Mouse (Mus musculus) limb, embryonic 15.5 days (tissue): ENCODE results near the gene Pde6g. TPM values are rescaled to one million over a fixed set of nuclear protein-coding genes. Genes with fewer than 3 reads are reported as not detected.

ENCODE experiments used
- ATAC-seq: fragments of 200-750 bp; cut with Nextera tagmentation; 2 replicates; pipeline ENCODE4 v1.8.0; 2017; ENCODE audit warnings: low read depth, moderate TSS enrichment; ENCODE audit not compliant: insufficient number of reproducible peaks, low FRiP score, low TSS enrichment
- H3K27ac ChIP-seq: fragments of 300-500 bp; sonication (generic); 2 replicates; pipeline ENCODE4 v1.5.1; 2015; ENCODE audit warnings: moderate library complexity, mild to moderate bottlenecking, inconsistent platforms
- H3K27me3 ChIP-seq: fragments of 300-500 bp; sonication (generic); 2 replicates; pipeline ENCODE4 v1.6.1; 2015; ENCODE audit warnings: inconsistent platforms
- H3K36me3 ChIP-seq: fragments of 300-500 bp; sonication (generic); 2 replicates; pipeline ENCODE4 v1.6.1; 2015; ENCODE audit warnings: inconsistent platforms
- H3K4me1 ChIP-seq: fragments of 300-500 bp; sonication (generic); 2 replicates; pipeline ENCODE4 v1.6.1; 2015; ENCODE audit warnings: inconsistent platforms
- H3K4me2 ChIP-seq: fragments of 300-500 bp; sonication (generic); 2 replicates; pipeline ENCODE4 v1.6.1; 2015; ENCODE audit warnings: mild to moderate bottlenecking, inconsistent platforms
- H3K4me3 ChIP-seq: fragments of 300-500 bp; sonication (generic); 2 replicates; pipeline ENCODE4 v1.5.1; 2015; ENCODE audit warnings: mild to moderate bottlenecking, inconsistent platforms
- H3K9ac ChIP-seq: fragments of 300-500 bp; sonication (generic); 2 replicates; pipeline ENCODE4 v1.6.1; 2015; ENCODE audit warnings: inconsistent platforms
- H3K9me3 ChIP-seq: fragments of 300-500 bp; sonication (generic); 2 replicates; pipeline ENCODE4 v1.6.1; 2016; ENCODE audit warnings: inconsistent platforms
- WGBS: fragments of 180-500 bp; shearing (Covaris S2); methylation state at CpG from one replicate; pipeline ENCODE4 v1.1.7; 2015; 5-methylcytosine and 5-hydroxymethylcytosine counted together
- polyA plus RNA-seq: library from polyadenylated mRNA; unstranded; fragments of >200 nt; fragmentation: Nextera tagmentation; extraction: Ambion mirVana; gene quantifications from 2 replicates; pipeline ENCODE4 v1.2.1, GENCODE M21; 2015

The Pde6g gene
- polyA plus RNA-seq, 1 experiment from 2014 or later = 0.17 TPM

DNA sequence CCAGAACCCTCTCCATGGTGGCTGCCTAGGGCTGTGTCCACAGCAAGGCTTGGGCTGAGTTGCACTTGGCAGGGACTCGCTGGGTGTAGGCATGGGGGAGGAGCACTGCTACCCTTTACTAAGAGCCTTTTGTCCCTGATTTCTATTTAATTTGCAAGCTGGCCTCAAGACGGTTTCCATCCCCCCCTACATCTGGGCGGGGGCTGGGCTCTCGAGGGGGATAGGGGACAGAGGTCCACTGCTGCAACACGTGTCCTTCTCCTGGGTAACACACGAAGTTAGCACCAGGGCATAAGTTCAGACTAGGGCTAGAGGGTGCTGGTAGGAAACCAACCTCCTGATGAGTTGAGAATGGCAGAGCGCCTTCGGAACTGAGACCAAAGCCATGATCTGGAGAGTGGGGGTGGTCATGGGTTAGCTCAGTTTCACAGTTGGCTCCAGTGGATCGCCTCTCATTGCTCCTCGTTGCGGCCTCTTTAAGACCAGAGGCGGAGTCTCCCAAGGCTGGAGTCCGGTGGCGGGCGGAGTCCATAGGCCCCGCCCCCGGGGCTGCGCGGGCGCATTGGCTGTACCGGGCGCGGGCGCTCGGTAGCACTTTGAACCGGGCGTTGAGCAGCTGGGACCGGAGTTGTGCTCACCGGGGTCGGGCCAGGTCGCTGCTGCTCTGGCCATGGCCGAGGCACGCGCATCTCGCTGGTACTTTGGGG lies 38.2 kb upstream of the Pde6g start, which contains the start of gene Slc25a10:
Gene Slc25a10 (plus strand): TSS at position 524 of the 707 bp plus-strand sequence.
- WGBS = under 1% methylated on average over 35 of the region's 35 CpGs
- Histone ChIP-seq H3K4me2 (peak within 1 kb of the TSS; percentile 98), H3K9ac (peak within 1 kb of the TSS; percentile 79), H3K9me3 (no peaks in the 10 kb centered on the region), H3K27me3 (no peaks in the 10 kb centered on the region), H3K4me3 (peak within 1 kb of the TSS; percentile 83), H3K4me1 (peaks cover 37% of the 10 kb centered on the region), H3K27ac (peak within 1 kb of the TSS; percentile 85), H3K36me3 (peaks cover 49% of the 10 kb centered on the region)
- peak; percentile 83 for ATAC-seq

DNA sequence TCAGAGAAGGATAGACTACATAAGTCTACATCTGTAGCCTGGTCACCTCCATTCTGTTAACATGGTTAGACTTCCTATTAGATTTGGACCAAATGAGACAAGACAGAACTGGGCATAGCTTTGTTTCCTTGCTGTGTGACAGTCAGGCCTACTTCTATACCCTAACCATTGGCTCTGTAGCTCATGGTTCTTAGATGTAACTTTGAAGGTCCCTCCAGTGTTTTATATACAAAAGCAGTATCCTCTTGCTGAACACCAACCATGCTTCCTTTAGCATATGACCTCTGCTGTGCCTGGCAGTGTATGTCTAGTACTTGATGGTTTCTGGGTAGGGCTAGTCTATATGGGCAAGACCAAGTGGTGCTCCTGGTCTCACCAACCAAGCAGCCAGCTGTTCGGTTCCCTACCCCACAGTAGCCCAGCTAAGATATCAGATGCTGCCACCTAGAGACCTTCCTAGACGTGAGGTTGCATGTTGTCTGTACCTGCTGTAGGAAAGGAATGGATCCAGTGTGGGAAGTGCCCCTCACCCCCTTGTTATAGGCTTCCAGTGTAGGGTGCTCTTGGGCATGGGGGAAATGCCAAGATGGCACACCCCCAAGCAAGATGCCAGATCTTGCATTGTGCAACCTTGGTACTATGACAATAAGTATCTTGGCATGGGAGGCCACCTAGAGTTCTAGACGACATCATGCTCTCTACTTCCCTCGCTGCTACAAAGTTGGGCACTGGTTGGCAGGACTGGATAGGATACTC lies 37.2 kb upstream of the Pde6g start:
- Histone ChIP-seq H3K9ac (no peak overlapping the region), H3K27me3 (no peaks in the 10 kb centered on the region), H3K4me1 (peaks cover 43% of the 10 kb centered on the region), H3K4me3 (no peak overlapping the region), H3K27ac (peak overlapping the region; percentile 85), H3K9me3 (no peaks in the 10 kb centered on the region), H3K4me2 (peak overlapping the region; percentile 98; the same call in 1 of the 2 replicates), H3K36me3 (peaks cover 42% of the 10 kb centered on the region)
- WGBS = 35% methylated on average over 4 of the region's 4 CpGs
- ATAC-seq = no peak

DNA sequence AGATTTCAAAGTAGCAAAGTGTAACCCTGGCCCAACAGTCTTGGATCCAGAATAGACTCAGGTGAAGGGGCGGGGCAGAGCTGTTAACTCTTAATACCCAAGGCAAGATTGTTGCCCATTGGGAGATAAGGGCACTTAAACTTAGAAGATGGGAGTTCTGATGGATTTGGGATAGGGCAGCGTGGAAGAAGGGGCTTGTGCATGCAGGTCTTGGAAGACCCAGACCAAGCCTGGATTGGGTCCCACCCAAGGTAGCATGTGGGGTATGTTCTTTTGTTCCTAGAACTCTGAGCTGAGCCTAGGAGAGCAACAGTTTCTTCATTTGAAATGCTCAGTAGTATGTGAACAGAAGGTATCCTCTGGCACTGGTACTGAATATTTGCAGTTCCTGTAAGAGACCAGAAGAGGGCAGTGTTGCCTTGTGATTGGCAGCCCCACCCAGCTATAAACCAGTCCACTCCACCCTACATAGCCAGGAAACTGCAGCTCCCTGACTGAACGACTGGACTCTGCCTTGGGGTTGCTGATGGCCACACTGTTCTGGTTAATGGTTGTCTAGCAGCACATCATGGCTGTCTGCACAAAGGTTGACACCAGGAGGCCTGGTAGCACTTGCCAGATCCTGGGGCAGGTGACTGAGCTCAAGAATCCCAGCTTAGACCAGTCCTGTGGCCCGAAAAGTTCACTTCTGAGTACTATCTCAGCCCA lies 35.9 kb upstream of the Pde6g start:
- H3K27ac ChIP-seq = no peak overlapping the region; the same call in 1 of the 2 replicates
- no peak overlapping the region for H3K9ac ChIP-seq
- H3K4me2 ChIP-seq = no peak overlapping the region
- peaks cover 30% of the 10 kb centered on the region for H3K36me3 ChIP-seq
- no peak overlapping the region for H3K4me3 ChIP-seq
- H3K4me1 ChIP-seq = peaks cover 47% of the 10 kb centered on the region
- no peaks in the 10 kb centered on the region for H3K27me3 ChIP-seq
- H3K9me3 ChIP-seq = no peaks in the 10 kb centered on the region
- no peak for ATAC-seq
- WGBS = 56% methylated on average over 4 of the region's 4 CpGs

DNA sequence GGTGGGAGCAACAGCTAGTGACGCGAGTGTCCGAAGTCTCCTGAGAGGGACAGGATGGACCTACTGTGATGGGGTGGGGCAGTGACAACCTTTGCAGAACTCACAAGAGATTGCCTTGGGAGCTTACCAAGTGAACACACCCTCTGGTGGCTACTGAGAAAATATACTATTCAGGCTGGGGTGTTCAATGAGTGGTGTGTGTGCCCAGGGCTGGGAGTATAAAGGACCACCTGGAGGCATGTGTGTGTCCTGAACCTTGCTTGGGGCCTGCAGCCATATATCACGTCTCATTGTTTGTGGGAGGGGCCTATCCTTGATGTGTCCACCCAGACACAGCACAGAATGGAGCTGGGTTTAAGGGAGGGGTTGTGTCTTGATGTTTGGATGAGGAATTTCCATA lies 35.2 kb upstream of the Pde6g start:
- no peak overlapping the region for H3K9ac ChIP-seq
- H3K27ac ChIP-seq = no peak overlapping the region
- WGBS = 80% methylated on average over 4 of the region's 4 CpGs
- H3K36me3 ChIP-seq = peaks cover 29% of the 10 kb centered on the region
- ATAC-seq = no peak
- H3K4me3 ChIP-seq = no peak overlapping the region
- H3K27me3 ChIP-seq = no peaks in the 10 kb centered on the region
- H3K4me1 ChIP-seq = peaks cover 49% of the 10 kb centered on the region
- H3K4me2 ChIP-seq = no peak overlapping the region
- H3K9me3 ChIP-seq = no peaks in the 10 kb centered on the region

DNA sequence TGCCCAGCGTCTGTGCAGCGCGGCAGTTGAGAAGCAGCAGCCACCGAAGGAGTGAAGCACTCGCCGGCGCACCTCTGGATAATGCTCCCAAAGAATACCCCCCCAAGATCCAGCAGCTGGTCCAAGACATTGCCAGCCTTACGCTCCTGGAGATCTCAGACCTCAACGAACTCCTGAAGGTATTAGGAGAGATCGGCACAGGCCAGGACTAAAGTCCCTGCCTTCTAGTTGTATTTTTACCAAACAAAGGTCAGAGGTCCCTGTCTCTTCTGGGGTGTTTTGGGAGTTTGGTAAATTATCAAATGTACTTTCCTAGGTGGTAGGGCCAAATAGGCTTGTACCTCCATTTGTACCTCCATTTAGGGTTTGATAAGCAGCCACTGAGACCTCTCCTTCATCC lies 32.0 kb upstream of the Pde6g start:
- Histone ChIP-seq H3K4me2 (peak overlapping the region; percentile 71), H3K27ac (0 out of 2 replicates have a peak overlapping the region, but pooled peaks have one; percentile 84), H3K27me3 (no peaks in the 10 kb centered on the region), H3K36me3 (peaks cover 58% of the 10 kb centered on the region), H3K9ac (peak overlapping the region; percentile 93), H3K9me3 (no peaks in the 10 kb centered on the region), H3K4me3 (peak overlapping the region; percentile 80), H3K4me1 (peaks cover 23% of the 10 kb centered on the region)
- WGBS = 8% methylated on average over 10 of the region's 10 CpGs
- ATAC-seq = no peak

DNA sequence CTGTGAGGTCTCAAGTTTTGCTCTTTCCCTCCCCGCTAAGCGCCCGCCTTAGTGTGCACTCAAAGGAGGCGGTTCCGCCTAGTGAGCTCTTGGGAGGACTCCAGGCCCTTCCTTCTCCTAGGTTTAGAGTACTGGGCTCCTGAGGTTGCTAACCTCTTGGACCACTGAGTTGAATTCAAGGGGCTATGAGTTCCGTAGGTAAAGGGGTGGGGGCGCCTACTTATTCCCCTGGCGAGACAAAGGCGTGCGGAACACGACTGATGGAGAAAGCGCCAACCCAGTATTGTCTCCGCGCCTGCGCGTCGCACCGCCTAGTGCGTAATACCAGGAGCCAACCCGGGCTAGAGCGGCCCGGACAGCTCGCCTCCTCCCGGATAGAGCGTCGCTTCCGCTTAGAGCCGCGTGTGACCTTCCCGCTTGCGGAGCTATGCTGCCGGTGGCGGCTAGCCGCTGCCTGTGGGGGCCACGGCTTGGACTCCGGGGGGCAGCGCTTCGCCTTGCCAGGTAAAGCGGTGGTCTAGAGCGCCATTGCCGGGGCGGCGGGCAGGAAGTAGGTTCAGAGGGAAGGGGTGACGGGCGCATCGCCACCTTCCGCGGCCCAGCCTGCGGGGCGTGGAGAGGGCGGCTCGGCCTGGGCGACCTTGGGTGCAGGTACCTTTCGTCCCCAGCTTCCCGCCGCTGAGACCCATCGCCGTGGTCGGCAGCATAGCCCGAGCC lies 31.1 kb upstream of the Pde6g start, which contains the start of gene Mrpl12:
Gene Mrpl12 (plus strand): TSS at position 349 of the 717 bp plus-strand sequence.
- peak; percentile 91 for ATAC-seq
- Histone ChIP-seq H3K4me1 (peaks cover 19% of the 10 kb centered on the region), H3K9ac (peak within 1 kb of the TSS; percentile 93), H3K36me3 (peaks cover 65% of the 10 kb centered on the region), H3K4me2 (peak within 1 kb of the TSS; percentile 71), H3K4me3 (peak within 1 kb of the TSS; percentile 80), H3K9me3 (no peaks in the 10 kb centered on the region), H3K27ac (peak within 1 kb of the TSS; percentile 84), H3K27me3 (no peaks in the 10 kb centered on the region)
- under 1% methylated on average over 60 of the region's 60 CpGs for WGBS

DNA sequence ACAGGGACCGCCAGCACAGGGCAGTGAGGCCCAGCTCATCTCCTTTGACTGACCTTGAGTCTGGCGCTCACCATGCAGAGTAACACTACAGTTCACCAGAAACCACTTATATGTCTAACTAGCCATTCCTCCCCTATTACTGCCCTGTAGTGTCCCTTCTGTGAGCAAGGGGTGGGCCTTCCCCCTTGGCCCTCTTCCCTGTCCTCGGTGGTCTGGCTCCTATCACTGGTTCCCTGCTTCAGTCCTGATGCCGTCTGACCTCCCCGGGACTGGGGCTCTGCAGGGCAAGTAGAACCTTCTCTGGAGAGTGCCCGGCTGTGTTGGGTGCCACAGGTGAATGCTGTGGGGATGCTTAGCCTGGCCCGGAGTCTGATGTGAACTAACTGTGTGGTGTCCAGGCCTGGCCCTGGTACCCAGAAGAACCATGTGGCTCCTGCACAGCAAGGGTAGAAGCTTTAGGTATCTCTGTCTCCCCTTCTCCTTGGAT lies 30.2 kb upstream of the Pde6g start:
- no peaks in the 10 kb centered on the region for H3K9me3 ChIP-seq
- H3K4me2 ChIP-seq = peak overlapping the region; percentile 71; the same call in 1 of the 2 replicates
- H3K4me3 ChIP-seq = peak overlapping the region; percentile 80
- WGBS = 86% methylated on average over 7 of the region's 7 CpGs
- peaks cover 17% of the 10 kb centered on the region for H3K4me1 ChIP-seq
- ATAC-seq = no peak
- 0 out of 2 replicates have a peak overlapping the region, but pooled peaks have one; percentile 45 for H3K9ac ChIP-seq
- H3K36me3 ChIP-seq = peaks cover 67% of the 10 kb centered on the region
- H3K27me3 ChIP-seq = no peaks in the 10 kb centered on the region
- H3K27ac ChIP-seq = peak overlapping the region; percentile 84; the same call in 1 of the 2 replicates

DNA sequence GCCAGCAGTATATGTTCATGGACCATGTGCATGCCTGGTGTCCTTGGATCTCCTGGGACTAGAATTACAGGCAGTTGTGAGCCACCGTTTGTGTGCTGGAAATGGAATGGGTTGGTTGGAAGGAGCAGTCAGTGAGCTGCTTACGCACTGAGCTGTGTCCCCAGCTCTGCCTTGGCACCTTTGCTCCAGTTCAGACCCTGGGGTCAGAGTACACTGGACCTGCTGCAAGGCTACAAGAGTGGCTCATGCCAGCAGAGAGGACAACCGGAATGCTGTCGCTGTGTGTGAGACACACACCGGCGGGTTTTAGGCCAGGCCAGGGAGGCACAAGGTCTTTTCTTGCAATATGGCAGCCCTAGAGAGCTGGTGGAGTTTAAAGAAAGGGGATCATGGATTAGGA lies 18.8 kb upstream of the Pde6g start:
- no peak for ATAC-seq
- WGBS = 95% methylated on average over 6 of the region's 6 CpGs

DNA sequence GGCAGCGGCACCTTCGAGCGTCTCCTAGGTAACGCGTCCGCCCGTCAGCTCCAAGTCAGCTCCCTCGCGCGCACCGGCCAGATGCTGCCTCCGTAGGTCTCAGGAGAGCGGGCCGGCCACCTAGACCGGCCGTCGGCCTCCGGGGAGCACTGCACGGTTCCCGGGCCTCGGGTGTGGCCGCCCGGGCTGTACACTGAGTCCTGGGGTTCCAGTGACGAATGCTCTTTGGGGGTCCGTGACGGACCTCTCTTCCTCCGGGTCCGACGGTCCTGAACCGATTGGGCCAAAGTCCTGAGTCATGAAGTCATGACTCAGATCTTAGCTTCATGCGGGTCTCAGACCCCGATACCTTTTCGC lies 14.4 kb upstream of the Pde6g start:
- Histone ChIP-seq H3K4me2 (peak overlapping the region; percentile 80), H3K9ac (peak overlapping the region; percentile 94), H3K4me3 (peak overlapping the region; percentile 100), H3K27ac (peak overlapping the region; percentile 47; the same call in 1 of the 2 replicates), H3K27me3 (no peaks in the 10 kb centered on the region), H3K36me3 (peaks cover 63% of the 10 kb centered on the region), H3K4me1 (peaks cover 25% of the 10 kb centered on the region), H3K9me3 (no peaks in the 10 kb centered on the region)
- peak; percentile 31 for ATAC-seq
- WGBS = under 1% methylated on average over 33 of the region's 33 CpGs

More for the DNA sequence above, 18.8 kb upstream of the Pde6g start:
- no peak overlapping the region for H3K9ac ChIP-seq
- H3K27me3 ChIP-seq = no peaks in the 10 kb centered on the region
- H3K4me3 ChIP-seq = no peak overlapping the region
- H3K36me3 ChIP-seq = peaks cover 76% of the 10 kb centered on the region
- no peaks in the 10 kb centered on the region for H3K9me3 ChIP-seq
- no peak overlapping the region for H3K4me2 ChIP-seq
- no peak overlapping the region for H3K27ac ChIP-seq
- H3K4me1 ChIP-seq = peaks cover 10% of the 10 kb centered on the region

DNA sequence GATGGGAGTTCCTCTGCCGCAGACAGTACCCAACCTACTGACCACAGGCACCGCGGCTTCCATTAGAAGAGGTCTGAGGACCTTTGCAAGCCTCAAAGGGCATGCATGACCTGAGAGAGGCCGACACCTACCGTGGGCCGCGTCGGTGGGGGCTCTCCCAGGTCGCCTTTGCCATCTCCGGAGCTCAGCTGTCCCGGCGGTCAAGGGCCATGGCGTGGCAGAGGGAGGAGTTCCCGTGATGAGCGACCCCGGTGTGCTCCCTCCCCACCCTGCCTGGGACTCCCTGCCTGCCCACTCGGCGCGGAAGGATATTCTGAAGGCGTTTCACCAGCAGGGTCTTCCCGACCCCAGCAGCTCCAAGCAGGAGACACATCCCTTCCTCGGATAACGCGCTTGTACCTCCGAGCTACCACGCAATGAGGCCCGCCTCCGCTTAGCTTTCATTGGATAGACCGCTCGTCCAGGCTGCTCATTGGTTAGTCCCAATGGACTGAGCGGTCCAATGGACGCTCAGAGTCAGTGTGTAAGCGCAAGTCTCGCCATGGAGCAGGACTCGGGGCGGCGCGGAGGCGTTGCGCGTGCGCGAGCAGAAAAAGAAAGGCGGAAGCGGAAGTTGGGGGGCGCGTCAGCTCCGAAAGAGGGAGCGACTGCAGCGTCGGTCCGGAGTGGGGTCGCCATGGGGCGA lies 13.9 kb upstream of the Pde6g start, which contains the start of gene Arl16:
Gene Arl16 (minus strand): TSS at position 557 of the 685 bp plus-strand sequence.
- H3K4me3 ChIP-seq = peak within 1 kb of the TSS; percentile 100

More for the DNA sequence above, 13.9 kb upstream of the Pde6g start, which contains the start of gene Arl16:
- peak within 1 kb of the TSS; percentile 83 for H3K27ac ChIP-seq
- H3K4me1 ChIP-seq = peaks cover 25% of the 10 kb centered on the region
- ATAC-seq = peak; percentile 99
- peak within 1 kb of the TSS; percentile 89 for H3K4me2 ChIP-seq
- no peaks in the 10 kb centered on the region for H3K9me3 ChIP-seq
- H3K36me3 ChIP-seq = peaks cover 62% of the 10 kb centered on the region
- WGBS = under 1% methylated on average over 51 of the region's 54 CpGs
- H3K27me3 ChIP-seq = no peaks in the 10 kb centered on the region
- peak within 1 kb of the TSS; percentile 94 for H3K9ac ChIP-seq
